Comparison of ENCODE assay signal across 9 mouse cellular contexts in the genomic region with DNA sequence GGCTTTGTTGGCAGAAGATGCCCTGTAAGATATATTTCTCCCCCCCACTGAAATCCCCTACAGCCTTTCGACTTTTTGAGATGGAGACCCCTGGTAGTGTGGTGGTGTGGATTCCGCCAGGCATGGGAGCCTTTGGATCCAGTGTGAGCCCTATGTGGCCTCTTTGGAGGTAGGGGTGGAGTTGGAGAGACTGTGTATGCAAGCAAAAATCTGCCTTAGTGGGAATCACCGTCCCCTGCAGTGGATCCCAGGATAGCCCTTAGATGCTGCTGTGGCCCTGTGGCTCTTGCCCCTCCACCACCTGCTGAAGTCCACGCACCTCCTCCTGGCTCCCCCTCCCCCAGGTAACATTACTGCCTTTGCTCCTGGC.
DNase-seq lines count a peak whose midpoint lies in the region; ATAC-seq lines count a peak whose summit lies in the region.
"Had no signal": no experiment of that assay in that cellular context is flagged by ENCODE, and none has a peak within 500 bp of the region (broad histone marks: within the 10 kb centered on the region; RNA-seq: fewer than 3 reads in every experiment).

No protein-coding gene starts in this region.

- no peak overlapping the region for H3K4me2 ChIP-seq in heart, embryonic 14.5 days (ENCODE audit: low read length)
- H3K4me2 ChIP-seq in midbrain, embryonic 11.5 days = peak overlapping the region; percentile 12; the same call in 1 of the 2 replicates

- H3K36me3 ChIP-seq in heart, embryonic 14.5 days (ENCODE audit: control insufficient read depth, insufficient read depth, low read length) = no peaks in the 10 kb centered on the region
- no peaks in the 10 kb centered on the region for H3K36me3 ChIP-seq in embryonic facial prominence, embryonic 10.5 days (replicated peaks)
- no peaks in the 10 kb centered on the region for H3K36me3 ChIP-seq in hindbrain, embryonic 10.5 days
- H3K36me3 ChIP-seq in midbrain, embryonic 11.5 days (ENCODE audit: control insufficient read depth, insufficient read depth, low read length) = no peaks in the 10 kb centered on the region

- intact Hi-C loops in heart, postnatal 14 days (cut with DNase I) = no loop called here

- ATAC-seq in heart, embryonic 14.5 days (ENCODE audit: insufficient number of reproducible peaks, insufficient read depth, low FRiP score, low read depth) = no peak
- ATAC-seq in midbrain, embryonic 11.5 days (ENCODE audit: low FRiP score) = no peak

- peaks cover 55 to 66% of the 10 kb centered on the region in 2 experiments for H3K4me1 ChIP-seq in heart, embryonic 14.5 days (ENCODE audit: control insufficient read depth in 2 of 2, insufficient read depth in 2 of 2, low read length in 2 of 2)
- peaks cover 96% of the 10 kb centered on the region for H3K4me1 ChIP-seq in embryonic facial prominence, embryonic 10.5 days
- H3K4me1 ChIP-seq in hindbrain, embryonic 10.5 days (replicated peaks) = peaks cover 94% of the 10 kb centered on the region
- H3K4me1 ChIP-seq in midbrain, embryonic 11.5 days (ENCODE audit: control insufficient read depth, insufficient read depth, low read length) = peaks cover 73% of the 10 kb centered on the region

- H3K4me3 ChIP-seq in heart, embryonic 14.5 days (ENCODE audit: control insufficient read depth in 1 of 2, insufficient read depth in 1 of 2, low read depth in 1 of 2, low read length in 2 of 2) = no peak overlapping the region
- peak overlapping the region; percentile 34 for H3K4me3 ChIP-seq in embryonic facial prominence, embryonic 10.5 days
- H3K4me3 ChIP-seq in hindbrain, embryonic 10.5 days = peak overlapping the region; percentile 26
- no peak overlapping the region for H3K4me3 ChIP-seq in midbrain, embryonic 11.5 days (ENCODE audit: low read depth, low read length)

- peak overlapping the region in 1 of 2 experiments; percentile 66; a peak in 2 of 4 replicates for H3K27ac ChIP-seq in heart, embryonic 14.5 days (replicated peaks in 1 of 2; ENCODE audit: control insufficient read depth in 1 of 2, insufficient read depth in 1 of 2, low read depth in 2 of 2, low read length in 2 of 2)
- H3K27ac ChIP-seq in embryonic facial prominence, embryonic 10.5 days (replicated peaks) = peak overlapping the region; percentile 90
- H3K27ac ChIP-seq in hindbrain, embryonic 10.5 days = peak overlapping the region; percentile 88
- H3K27ac ChIP-seq in midbrain, embryonic 11.5 days (ENCODE audit: low read depth, low read length) = peak overlapping the region; percentile 87

- H3K9me3 ChIP-seq in heart, embryonic 14.5 days (ENCODE audit: control insufficient read depth, low read length) = no peaks in the 10 kb centered on the region
- no peaks in the 10 kb centered on the region for H3K9me3 ChIP-seq in embryonic facial prominence, embryonic 10.5 days
- no peaks in the 10 kb centered on the region for H3K9me3 ChIP-seq in hindbrain, embryonic 10.5 days
- no peaks in the 10 kb centered on the region for H3K9me3 ChIP-seq in midbrain, embryonic 11.5 days (ENCODE audit: control insufficient read depth, low read length)

- 48% methylated on average over 4 of the region's 4 CpGs for WGBS in heart, embryonic 14.5 days
- 38% methylated on average over 4 of the region's 4 CpGs for WGBS in embryonic facial prominence, embryonic 10.5 days
- 44% methylated on average over 4 of the region's 4 CpGs for WGBS in hindbrain, embryonic 10.5 days
- 34% methylated on average over 4 of the region's 4 CpGs for WGBS in midbrain, embryonic 11.5 days

- no peaks in the 10 kb centered on the region for H3K27me3 ChIP-seq in heart, embryonic 14.5 days (ENCODE audit: control insufficient read depth, insufficient read depth, low read length)
- H3K27me3 ChIP-seq in embryonic facial prominence, embryonic 10.5 days (replicated peaks; ENCODE audit: low read depth, poor library complexity, severe bottlenecking) = peaks cover 37% of the 10 kb centered on the region
- peaks cover 46% of the 10 kb centered on the region for H3K27me3 ChIP-seq in hindbrain, embryonic 10.5 days (ENCODE audit: insufficient read depth, poor library complexity, severe bottlenecking)
- H3K27me3 ChIP-seq in midbrain, embryonic 11.5 days (ENCODE audit: control insufficient read depth, insufficient read depth, low read length) = peaks cover 2% of the 10 kb centered on the region; the same call in 1 of the 2 replicates

- DNase-seq in heart, postnatal 14 days = no peak
- DNase-seq in embryonic facial prominence, embryonic 10.5 days (ENCODE audit: low spot score) = no peak
- DNase-seq in hindbrain, embryonic 10.5 days (ENCODE audit: low spot score) = no peak
- DNase-seq in midbrain, embryonic 11.5 days (ENCODE audit: low spot score, missing footprints) = peak; percentile 91
- DNase-seq in retina, postnatal 1 day = no peak
- no peak for DNase-seq in gastrocnemius, adult 8-10 months (ENCODE audit: low spot score in 2 of 2)
- DNase-seq in urinary bladder, postnatal 4 days (ENCODE audit: low spot score in 2 of 2) = no peak
- DNase-seq: kidney, adult 9 months had no signal

- H3K9ac ChIP-seq in heart, embryonic 14.5 days (ENCODE audit: low read length) = peak overlapping the region; percentile 18; the same call in 1 of the 2 replicates
- H3K9ac ChIP-seq in midbrain, embryonic 11.5 days (ENCODE audit: low read length) = peak overlapping the region; percentile 41

Comparison
In these comparisons a context has a peak if more than half of its experiments do, and no peak if none do; other contexts are left out.
1. H3K4me3 ChIP-seq: peak in embryonic facial prominence, embryonic 10.5 days (single experiment) and hindbrain, embryonic 10.5 days (single experiment); none in heart, embryonic 14.5 days (0 of 2) and midbrain, embryonic 11.5 days (single experiment).